Mouse (Mus musculus) liver, embryonic 14.5 days (tissue): ENCODE results near the gene Xpot.

ENCODE experiments used
- CTCF ChIP-seq: IDR thresholded peaks from 2 replicates; pipeline ENCODE4 v1.5.1; 2016; ENCODE audit warnings: antibody characterized with exemption, low read depth, control low read depth
- EP300 ChIP-seq: IDR thresholded peaks from 2 replicates; pipeline ENCODE4 v1.6.1; 2016; ENCODE audit warnings: antibody characterized with exemption, low read depth

DNA sequence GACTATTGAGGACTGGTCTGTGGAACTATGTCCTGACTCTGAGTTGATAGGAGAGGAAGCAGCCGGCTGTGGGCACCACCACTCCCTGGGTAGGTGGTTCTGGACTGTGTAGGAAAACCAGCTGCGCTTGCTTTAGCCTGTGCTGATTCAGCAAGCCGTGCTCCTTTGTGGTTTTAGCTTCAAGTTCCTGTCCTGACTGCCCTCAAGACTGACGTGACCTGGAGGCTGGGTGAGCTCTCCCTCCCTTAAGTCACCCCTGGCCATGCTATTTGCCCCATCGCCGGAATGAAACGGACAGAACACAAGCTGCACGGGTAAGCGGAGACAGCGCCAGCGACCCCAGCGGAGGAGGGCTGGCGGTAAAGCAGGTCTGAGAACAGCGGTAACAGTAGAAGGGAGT lies 35.0 kb downstream of the Xpot start:
- TF ChIP-seq CTCF (no peak), EP300 (no peak)
